Mouse (Mus musculus) right cerebral cortex, postnatal 25 days (tissue): ENCODE results near the gene Elk4.

Source experiments
- DNase-seq: peaks from one replicate; pipeline ENCODE4 v3.0.0; 2022

The Elk4 gene

DNA sequence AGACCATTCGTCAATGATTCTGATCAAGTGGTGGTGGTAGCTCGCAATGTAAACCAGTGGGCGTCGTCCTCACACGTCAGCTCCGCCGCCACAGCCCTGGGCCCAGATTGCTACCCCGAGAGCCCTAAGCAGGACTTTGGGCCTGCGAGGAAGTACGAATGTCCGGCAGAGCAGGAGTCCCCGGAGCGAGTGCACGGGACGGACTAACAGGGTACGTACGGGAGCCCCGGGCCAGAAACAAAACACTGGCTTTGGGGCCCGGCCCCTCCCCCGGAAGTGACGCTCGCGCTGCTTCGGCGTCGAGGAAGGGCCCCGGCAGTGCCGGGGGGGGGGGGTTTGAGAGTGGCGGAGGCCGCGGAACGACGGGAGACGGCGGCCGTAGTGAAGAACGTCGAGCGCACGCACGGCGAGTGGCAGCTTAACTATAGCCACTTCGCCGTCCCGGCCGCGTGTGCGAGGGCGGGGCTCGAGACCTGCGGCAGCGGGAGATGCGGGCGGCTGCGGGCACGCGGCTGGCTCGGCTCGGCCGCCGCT is at the start of gene Elk4:
Elk4 (plus strand) TSS at position 326 of the 534 bp plus-strand sequence.
- peak; percentile 87 for DNase-seq

DNA sequence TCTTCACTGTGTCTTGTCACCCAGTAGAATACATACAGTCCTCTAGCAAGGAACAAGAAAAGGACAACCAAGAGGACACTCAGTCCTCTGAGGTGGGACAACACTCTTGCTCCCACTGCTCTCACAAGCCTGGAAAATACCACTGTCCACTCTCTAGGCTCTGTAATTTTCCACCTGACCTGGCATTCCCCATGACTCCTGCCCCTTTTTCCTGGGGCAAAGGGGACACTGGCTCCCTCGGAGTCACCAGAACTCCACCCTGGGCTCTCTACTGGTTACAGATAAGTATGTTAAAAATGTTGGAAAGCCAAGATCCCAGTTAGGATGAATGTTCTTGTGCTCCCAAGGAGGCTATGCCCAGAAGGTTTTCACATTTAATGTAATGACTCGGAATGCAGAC is 46.4 kb upstream of the Elk4 start:
- DNase-seq, result no peak

DNA sequence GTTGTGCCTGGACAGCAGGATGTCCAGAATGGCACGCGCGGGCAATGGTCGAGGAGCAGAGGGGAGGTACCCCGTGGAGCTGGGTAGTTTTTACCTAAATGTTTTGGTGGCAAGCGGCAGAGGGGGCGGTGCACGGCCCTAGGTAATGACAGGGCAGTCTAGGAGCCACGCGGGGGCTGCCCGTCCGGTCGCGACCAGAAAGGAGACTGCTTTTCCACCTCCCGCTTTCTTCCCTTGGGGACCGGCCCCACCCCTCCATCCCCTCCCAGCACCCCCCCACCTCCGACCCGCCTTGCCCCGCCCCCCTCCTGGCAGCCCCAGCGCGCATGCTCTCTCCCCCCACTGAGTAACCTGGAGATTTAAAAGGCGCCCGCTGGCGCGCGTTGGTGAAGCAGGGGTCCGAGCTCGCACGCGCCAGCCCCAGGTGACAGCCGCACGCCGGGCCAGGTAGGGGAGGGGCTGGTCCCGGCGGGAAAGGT is 44.8 kb upstream of the Elk4 start, which contains the start of gene Slc45a3:
Slc45a3 (plus strand) TSS at position 362 of the 479 bp plus-strand sequence.
- no peak for DNase-seq

- no peak for DNase-seq
Observed at GRCm38 (mm10) chr1:131963085-131963951, 44.1 kb upstream of the Elk4 start.

DNA sequence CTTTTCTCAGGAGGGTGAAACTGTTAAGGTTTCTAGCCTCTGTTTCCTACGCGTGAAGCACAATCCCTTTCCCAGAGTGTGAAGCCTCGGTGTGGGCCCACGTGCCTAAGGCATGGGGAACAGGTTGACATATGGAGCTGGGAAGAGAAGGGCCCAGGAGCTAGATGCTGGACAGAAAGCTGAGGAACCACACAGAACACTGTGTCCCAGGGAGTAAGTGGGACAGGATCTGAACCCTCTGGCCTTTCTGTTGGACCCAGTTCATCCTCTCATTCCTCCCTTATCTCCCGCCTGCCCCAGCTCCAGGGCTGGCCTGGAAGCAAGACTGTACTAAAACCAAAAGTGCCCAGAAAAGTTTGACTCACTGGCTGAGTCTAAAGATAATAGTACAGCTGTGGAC is 43.3 kb upstream of the Elk4 start:
- no peak for DNase-seq

DNA sequence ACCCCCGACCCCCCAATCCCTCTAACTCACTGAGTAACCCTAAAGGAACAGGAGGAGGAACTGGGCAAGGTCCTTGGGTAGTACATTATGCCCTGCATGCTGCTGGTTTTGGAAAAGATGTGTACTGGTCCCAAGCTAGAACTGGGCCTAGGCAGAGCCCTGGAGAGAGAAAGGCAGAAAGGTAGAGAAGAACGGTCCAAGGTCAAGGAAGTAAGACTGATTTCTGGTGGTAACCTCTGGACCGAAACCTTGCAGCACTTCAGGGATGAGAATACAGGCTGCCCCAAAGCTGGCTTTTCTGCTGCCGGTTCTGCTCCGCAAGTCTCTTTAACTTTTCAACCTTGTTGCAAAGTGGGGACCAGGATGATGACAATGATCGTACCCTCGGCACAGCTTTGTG is 42.8 kb upstream of the Elk4 start:
- DNase-seq, result no peak

DNA sequence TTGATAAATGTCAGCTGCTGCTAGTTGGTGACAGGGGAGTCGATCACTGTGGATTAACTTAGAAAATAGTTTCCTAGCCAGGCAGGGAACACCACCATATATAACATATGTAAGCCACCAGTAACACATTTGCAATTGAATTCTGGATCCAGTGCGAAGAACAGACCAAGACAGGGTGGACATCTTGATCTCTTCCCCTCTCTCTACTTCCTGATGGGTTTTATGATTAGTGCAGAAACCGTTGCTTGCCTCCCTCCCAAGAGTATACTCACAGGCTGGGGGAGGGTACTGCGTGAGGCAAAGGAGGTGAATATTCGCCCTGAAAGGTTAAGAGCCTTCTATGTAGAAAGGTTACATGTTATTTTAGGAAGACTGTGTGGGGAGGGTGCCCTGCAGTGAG is 41.6 kb upstream of the Elk4 start:
- no peak for DNase-seq

GRCm38 (mm10) chr1:131967336-131967735 is 40.1 kb upstream of the Elk4 start:
- DNase-seq, result no peak

DNA sequence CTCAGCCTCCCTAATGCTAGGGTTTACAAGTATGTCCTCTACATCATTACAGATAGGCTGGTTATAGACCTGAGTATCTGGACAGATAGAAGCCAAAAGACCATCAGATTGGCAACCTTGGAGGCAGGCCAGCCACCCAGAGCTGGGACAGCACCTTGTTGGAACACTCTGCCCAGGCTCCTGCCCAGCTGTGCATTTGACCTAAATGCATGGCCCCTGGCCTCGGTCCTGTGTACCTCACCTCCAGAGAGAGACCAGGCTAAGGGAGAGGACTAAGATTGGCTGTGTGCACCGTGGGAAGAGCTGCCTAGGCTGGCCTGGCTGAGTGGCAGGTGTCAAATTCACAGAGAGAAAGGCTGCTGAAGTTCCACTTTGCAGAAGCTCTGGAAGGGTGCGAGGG is 38.9 kb upstream of the Elk4 start:
- DNase-seq, result no peak

DNA sequence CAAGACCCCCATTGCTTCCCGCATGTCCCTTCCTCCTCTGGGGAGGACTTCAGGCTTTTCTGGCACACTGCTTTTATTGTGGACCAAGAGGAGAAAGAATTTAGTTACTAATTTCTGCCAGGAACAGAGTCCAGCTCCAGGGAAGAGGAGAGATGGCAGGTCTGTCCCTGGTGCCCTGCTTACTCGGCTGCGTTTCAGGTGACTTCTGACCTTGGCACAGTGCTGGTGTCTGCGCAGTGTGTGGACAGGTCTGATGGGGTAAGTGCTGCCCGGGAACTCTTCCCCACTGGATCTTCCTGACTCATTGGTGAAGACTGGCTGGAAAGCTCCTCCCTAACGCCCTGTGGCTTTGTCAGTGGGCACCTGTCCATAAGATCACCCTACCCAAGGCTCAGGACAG is 38.4 kb upstream of the Elk4 start:
- DNase-seq, result no peak

DNA sequence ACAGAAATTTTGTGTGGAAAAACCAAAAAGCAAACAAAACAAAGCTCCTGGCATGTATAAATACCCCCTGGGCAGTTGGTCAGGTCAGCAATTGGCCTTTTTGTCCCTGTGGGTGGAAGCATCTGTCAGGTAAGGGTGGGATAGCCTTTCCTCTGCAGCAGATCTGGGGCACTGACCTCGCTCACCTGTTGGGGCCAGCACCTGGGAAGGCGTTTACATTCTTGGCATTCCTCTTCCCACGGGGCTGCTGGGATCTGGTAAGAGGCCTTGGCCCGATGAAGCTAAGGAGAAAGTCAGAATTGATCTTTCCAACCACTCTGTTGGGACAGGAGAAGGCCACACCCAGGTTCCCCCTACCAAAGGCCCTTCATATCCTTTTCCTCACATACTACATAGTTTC is 37.6 kb upstream of the Elk4 start:
- no peak for DNase-seq

GRCm38 (mm10) chr1:131970322-131970660 is 37.1 kb upstream of the Elk4 start:
- no peak for DNase-seq

GRCm38 (mm10) chr1:131970661-131971520 is 36.5 kb upstream of the Elk4 start:
- no peak for DNase-seq

DNA sequence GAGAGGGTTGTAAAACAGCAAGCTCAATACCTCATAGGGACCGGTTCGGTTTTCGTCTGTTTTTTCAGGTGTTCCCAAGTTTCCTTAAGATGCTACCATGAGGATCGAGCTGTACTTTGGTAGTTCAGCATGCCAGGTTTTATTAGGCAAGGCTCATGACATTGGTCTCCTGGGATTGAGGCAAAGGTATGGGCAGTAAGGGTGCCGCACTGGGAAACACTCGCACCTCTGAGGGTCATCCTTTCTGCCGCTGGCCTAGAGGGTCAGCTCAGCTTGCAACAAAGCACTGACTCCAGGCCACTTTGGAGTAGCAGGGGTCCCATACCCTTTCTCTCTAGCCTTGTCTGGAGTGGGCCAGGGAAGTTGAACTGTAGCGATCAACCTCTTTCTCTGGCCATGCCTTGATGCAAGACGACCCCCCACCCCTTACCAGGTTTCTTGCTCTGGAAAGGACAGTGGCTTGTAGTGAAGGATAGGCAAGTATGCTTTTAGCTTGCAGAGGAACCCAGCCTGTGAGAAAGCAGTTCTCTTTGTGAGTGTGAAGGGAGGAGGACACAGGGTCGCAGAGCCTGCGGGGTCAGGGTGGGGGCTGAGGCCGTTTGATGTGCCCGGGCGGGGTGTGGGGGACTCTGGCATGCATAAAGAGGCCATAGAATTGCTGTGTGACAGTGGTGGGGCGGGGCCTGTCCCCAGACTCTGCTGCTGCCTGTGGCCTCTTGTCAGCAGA is 35.5 kb upstream of the Elk4 start:
- no peak for DNase-seq

DNA sequence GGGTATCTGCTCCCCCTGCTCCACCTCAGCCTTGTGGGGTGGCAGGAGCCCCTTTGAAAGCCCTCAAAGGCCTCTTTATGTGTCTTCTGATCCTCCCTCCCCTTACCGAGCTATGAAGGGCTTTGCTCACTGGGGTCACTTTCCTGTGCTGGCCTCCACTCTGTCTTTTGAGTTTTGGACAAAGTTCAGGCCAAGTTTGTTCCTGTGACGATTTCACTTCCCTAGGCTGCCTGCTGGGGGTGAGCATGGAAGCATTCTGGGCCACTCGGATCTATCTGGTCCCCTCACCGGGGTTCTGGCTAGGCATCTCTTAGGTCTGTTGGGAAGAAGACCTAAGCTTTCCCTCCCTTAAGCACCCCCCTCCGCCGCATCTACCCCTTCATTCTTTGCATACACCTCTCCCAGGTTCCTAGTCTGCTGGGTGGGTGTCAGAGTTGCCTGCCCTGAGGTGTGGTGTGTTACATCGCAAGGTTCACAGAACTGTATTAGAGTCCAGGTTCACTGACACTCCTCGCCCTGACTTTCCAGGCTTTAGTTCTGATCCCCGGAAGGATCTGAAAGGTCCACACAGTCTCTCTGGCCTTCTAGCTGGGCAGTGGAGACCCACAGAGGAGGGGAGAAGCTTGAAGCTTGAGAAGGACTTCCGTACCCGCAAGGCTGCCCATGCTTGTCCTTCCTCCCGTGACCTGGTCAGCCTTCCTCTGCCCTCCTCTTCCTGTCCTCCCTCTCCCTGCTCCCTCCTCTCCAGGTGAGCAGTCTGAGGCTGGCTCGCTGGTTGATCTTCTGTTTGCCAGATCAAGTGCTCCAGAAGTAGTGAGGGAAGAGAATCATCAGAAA is 34.7 kb upstream of the Elk4 start:
- DNase-seq, result no peak

DNA sequence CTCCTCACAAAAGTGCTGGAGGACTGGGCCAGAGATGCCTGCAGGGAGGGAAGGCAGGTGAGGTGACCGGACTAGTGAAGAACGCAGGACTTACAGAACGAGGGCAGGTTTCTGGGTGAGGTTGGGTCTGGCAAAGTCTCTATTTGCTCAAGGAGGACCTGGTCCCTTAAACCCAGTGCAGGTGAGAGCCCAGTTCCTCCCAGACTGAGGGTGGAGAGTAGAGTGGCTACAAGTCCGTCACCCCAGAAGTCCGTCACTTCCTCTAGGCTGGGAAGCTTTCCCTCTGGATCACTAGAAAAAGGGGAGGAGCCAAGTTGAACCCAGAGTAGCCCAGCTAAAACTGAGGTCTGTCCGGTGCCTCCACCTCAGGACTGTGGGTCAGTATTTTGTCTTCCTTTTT is 33.4 kb upstream of the Elk4 start:
- no peak for DNase-seq

DNA sequence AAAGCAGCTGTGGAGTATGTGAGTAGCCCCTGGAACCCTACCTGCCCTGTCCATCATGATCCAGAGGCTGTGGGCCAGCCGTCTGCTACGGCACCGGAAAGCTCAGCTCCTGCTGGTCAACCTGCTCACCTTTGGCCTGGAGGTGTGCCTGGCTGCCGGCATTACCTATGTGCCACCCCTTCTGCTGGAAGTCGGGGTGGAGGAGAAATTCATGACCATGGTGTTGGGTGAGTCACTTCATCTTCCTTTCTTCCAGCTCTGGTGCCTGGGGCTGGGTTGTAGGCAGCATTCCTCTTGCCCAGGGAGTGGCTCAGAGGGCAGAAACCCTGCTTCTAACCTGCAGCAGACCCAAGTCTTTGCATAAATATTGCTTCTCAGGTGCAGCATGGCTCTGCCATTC is 30.5 kb upstream of the Elk4 start:
- DNase-seq, result no peak

DNA sequence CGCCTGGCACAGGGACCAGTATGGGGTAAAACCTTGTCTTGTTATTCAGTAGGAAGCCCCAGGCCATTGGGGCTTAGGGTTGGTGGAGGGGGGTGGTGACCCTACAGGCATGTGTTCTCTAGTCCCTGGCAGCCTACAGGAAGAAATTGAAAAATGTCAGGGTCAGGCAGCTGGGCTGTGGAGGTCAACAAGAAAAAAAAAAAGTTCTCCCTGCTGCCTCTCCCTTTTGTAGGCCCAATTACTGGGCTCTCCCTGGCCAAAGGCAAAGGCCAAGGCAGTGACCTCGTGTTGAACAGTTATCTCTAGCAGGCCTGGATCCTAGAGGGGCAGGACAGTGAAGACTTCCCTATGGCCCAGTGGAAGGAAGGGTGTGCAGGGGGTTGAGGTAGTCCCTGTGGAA is 26.9 kb upstream of the Elk4 start:
- DNase-seq, result no peak

GRCm38 (mm10) chr1:131981378-131982013 is 25.9 kb upstream of the Elk4 start:
- peak; percentile 59 for DNase-seq

GRCm38 (mm10) chr1:131982907-131983306 is 24.5 kb upstream of the Elk4 start:
- DNase-seq, result peak; percentile 77

- no peak for DNase-seq
Observed at GRCm38 (mm10) chr1:131983806-131984205, 23.6 kb upstream of the Elk4 start.

- DNase-seq, result no peak
Observed at GRCm38 (mm10) chr1:131987432-131987831, 20.0 kb upstream of the Elk4 start.
